Mouse (Mus musculus) heart, postnatal 36 days (tissue): ENCODE measurements around the gene Ptcd2. TPM values are rescaled to one million over a fixed set of nuclear protein-coding genes. Genes with fewer than 3 reads are reported as not detected.

ENCODE experiments used
- total RNA-seq, 2 experiments: library from RNA; stranded (reverse); gene quantifications; 2 replicates each; pipeline ENCODE4 v1.2.3; 2021

Gene Ptcd2
- total RNA-seq, 2 experiments from 2014 or later, result 47.0 to 49.2 TPM

Other genes starting within 250 kb of the Ptcd2 start
- 10 to 100 TPM in 1 of 2 experiments, 1 to 10 TPM in 1; 7.5 to 12.1 TPM for gene Zfp366, start 159.9 kb downstream of the Ptcd2 start, total RNA-seq
- 10 to 100 TPM; 48.2 to 48.8 TPM for gene Mrps27, start 81 bp upstream of the Ptcd2 start, total RNA-seq
- 10 to 100 TPM; 11.8 to 14.4 TPM for gene Map1b, start 171.8 kb upstream of the Ptcd2 start, total RNA-seq